Mouse (Mus musculus) kidney, embryonic 16.5 days (tissue): Measurements from ENCODE around the gene Metrnl. TPM values are rescaled to one million over a fixed set of nuclear protein-coding genes. Genes with fewer than 3 reads are reported as not detected.

Experiments
- ATAC-seq: fragments of 200-750 bp; cut with Nextera tagmentation; 2 replicates; pipeline ENCODE4 v1.8.0; 2017; ENCODE audit warnings: moderate TSS enrichment; ENCODE audit not compliant: low FRiP score, low TSS enrichment
- H3K27ac ChIP-seq: fragments of 300-500 bp; sonication (generic); 2 replicates; pipeline ENCODE4 v1.5.1; 2014; ENCODE audit warnings: low read length
- H3K27me3 ChIP-seq: fragments of 300-500 bp; sonication (generic); 2 replicates; pipeline ENCODE4 v1.6.1; 2014; ENCODE audit warnings: low read length, control low read depth, mixed read lengths; ENCODE audit not compliant: insufficient read depth
- H3K36me3 ChIP-seq: fragments of 300-500 bp; sonication (generic); 2 replicates; pipeline ENCODE4 v1.6.1; 2014; ENCODE audit warnings: low read length, control low read depth, mixed read lengths; ENCODE audit not compliant: insufficient read depth
- H3K4me1 ChIP-seq: fragments of 300-500 bp; sonication (generic); 2 replicates; pipeline ENCODE4 v1.6.1; 2014; ENCODE audit warnings: low read length, control low read depth, mixed read lengths; ENCODE audit not compliant: insufficient read depth
- H3K4me2 ChIP-seq: fragments of 300-500 bp; sonication (generic); replicated peaks from 2 replicates; pipeline ENCODE4 v1.6.1; 2014; ENCODE audit warnings: low read depth, low read length
- H3K4me3 ChIP-seq: fragments of 300-500 bp; sonication (generic); 2 replicates; pipeline ENCODE4 v1.5.1; 2014; ENCODE audit warnings: mild to moderate bottlenecking, low read length
- H3K9ac ChIP-seq: fragments of 300-500 bp; sonication (generic); replicated peaks from 2 replicates; pipeline ENCODE4 v1.6.1; 2014; ENCODE audit warnings: low read length
- H3K9me3 ChIP-seq: fragments of 300-500 bp; sonication (generic); 2 replicates; pipeline ENCODE4 v1.6.1; 2016; ENCODE audit warnings: low read length, control low read depth
- WGBS: fragments of 180-500 bp; shearing (Covaris S2); extraction: QIAGEN DNeasy Blood & Tissue Kit; methylation state at CpG from one replicate; pipeline ENCODE4 v1.1.7; 2014; 5-methylcytosine and 5-hydroxymethylcytosine counted together
- polyA plus RNA-seq: library from polyadenylated mRNA; unstranded; fragments of >200 nt; fragmentation: Nextera tagmentation; extraction: Ambion mirVana; gene quantifications from 2 replicates; pipeline ENCODE4 v1.2.1, GENCODE M21; 2015

Gene Metrnl
- polyA plus RNA-seq, 1 experiment from 2014 or later = 31.3 TPM

DNA sequence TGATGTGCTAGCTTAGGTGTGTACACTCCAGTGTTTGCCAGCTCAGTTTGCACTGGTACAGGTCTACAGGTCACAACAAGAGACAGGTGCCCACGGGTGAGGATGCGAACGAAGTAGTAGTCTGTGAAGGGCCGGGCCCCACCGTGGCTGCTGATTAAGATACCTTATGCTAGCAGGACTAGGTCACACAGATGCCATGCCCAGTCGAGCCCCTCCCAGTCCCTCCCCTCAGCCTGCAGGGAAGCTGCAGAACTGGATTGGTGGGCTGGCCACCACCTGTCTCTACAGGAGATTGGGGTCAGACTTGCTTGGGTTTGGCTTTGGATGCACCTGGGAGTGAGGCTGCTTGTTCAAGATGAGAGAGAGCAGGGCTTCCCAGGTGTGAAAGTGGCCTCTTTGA is 16.4 kb downstream of the Metrnl start:
- 54% methylated on average over 6 of the region's 6 CpGs for WGBS
- ATAC-seq = peak; percentile 57; the same call in 1 of the 2 replicates

DNA sequence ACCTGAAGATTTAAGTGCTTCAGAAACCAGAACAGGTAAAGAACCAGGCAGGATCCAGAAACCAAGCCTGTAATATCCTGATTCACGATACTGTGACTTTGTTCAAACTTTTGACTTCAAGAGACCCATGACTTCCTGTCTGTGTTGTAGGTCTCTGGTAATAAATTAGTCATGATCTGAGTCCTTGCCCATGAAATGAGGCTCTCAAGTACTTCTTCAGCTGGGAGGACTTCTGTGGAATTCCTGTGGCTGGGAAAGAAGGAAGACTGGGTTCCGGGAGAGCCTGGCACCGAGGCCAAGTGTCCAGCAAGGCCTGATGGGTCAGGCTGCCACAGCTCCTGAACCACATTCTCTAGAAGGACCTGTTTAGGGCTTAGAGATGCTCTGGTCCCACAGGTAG is 19.4 kb downstream of the Metrnl start:
- H3K27me3 ChIP-seq = no peaks in the 10 kb centered on the region
- no peaks in the 10 kb centered on the region for H3K9me3 ChIP-seq
- H3K4me3 ChIP-seq = no peak overlapping the region
- peaks cover 4% of the 10 kb centered on the region; the same call in 1 of the 2 replicates for H3K36me3 ChIP-seq
- no peak overlapping the region for H3K9ac ChIP-seq
- WGBS = 73% methylated on average over 3 of the region's 3 CpGs
- no peaks in the 10 kb centered on the region for H3K4me1 ChIP-seq
- no peak for ATAC-seq
- no peak overlapping the region for H3K4me2 ChIP-seq
- H3K27ac ChIP-seq = no peak overlapping the region

More for the DNA sequence above, 16.4 kb downstream of the Metrnl start:
- Histone ChIP-seq H3K27ac (no peak overlapping the region), H3K4me1 (no peaks in the 10 kb centered on the region), H3K36me3 (peaks cover 7% of the 10 kb centered on the region; the same call in 1 of the 2 replicates), H3K4me3 (no peak overlapping the region), H3K4me2 (no peak overlapping the region), H3K27me3 (no peaks in the 10 kb centered on the region), H3K9me3 (no peaks in the 10 kb centered on the region), H3K9ac (no peak overlapping the region)

DNA sequence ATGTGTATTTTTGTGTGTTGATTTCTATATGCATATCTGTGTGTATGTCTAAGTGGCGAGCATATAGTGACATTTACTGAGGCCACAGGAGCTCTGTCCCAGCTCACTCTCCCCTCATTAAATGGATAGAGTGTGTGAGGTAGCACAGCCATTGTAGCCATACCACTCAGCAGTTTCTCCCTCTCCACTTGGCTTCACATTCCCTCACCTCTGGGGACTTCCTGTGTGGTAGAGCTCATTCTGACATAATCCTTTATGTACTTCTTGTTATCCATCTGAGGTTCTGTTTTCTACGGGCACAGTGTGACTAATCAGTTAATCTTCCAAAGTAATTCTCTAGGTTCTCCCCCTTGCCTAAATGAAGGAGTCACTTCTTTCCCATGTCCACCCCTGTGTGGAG is 21.1 kb downstream of the Metrnl start:
- Histone ChIP-seq H3K27me3 (no peaks in the 10 kb centered on the region), H3K27ac (no peak overlapping the region), H3K36me3 (no peaks in the 10 kb centered on the region), H3K4me1 (no peaks in the 10 kb centered on the region), H3K9me3 (no peaks in the 10 kb centered on the region), H3K4me3 (no peak overlapping the region), H3K9ac (no peak overlapping the region), H3K4me2 (no peak overlapping the region)
- 81% methylated on average over 2 of the region's 2 CpGs for WGBS
- ATAC-seq = no peak

GRCm38 (mm10) chr11:121726625-121727024 is 25.3 kb downstream of the Metrnl start:
- Histone ChIP-seq H3K9me3 (no peaks in the 10 kb centered on the region), H3K4me3 (no peak overlapping the region), H3K4me2 (no peak overlapping the region), H3K27ac (no peak overlapping the region), H3K4me1 (no peaks in the 10 kb centered on the region), H3K27me3 (no peaks in the 10 kb centered on the region), H3K36me3 (no peaks in the 10 kb centered on the region), H3K9ac (no peak overlapping the region)
- WGBS = 78% methylated on average over 2 of the region's 2 CpGs
- no peak for ATAC-seq

DNA sequence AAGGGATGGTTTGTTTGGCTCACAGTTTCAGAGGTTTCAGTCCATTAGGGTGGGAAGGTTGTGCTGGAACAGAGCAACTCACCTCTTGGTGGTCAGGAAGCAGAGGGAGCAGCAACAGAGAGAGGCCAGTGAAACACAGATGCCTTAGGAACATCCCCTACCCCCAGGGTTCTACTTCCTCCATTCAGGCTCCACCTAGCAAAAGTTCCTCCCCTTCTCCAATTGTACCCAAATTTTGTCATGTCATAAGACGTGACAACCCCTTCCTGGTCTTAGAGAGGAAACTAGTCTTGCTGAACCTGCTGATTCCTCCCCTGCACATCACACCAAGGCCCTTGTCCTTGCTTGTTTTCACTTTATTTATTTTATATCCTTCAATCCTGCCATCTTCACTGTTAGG is 32.8 kb downstream of the Metrnl start:
- no peaks in the 10 kb centered on the region for H3K9me3 ChIP-seq
- 74% methylated on average over 1 of the region's 1 CpGs for WGBS
- no peaks in the 10 kb centered on the region for H3K27me3 ChIP-seq
- no peak overlapping the region for H3K4me3 ChIP-seq
- no peak for ATAC-seq
- no peaks in the 10 kb centered on the region for H3K36me3 ChIP-seq
- H3K9ac ChIP-seq = no peak overlapping the region
- no peaks in the 10 kb centered on the region for H3K4me1 ChIP-seq
- no peak overlapping the region for H3K4me2 ChIP-seq
- no peak overlapping the region for H3K27ac ChIP-seq

- no peaks in the 10 kb centered on the region for H3K9me3 ChIP-seq
- no peaks in the 10 kb centered on the region for H3K4me1 ChIP-seq
- ATAC-seq = no peak; the same call in 1 of the 2 replicates
- no peak overlapping the region for H3K27ac ChIP-seq
- H3K27me3 ChIP-seq = no peaks in the 10 kb centered on the region
- no peak overlapping the region for H3K4me2 ChIP-seq
- 12% methylated on average over 1 of the region's 1 CpGs for WGBS
- H3K4me3 ChIP-seq = no peak overlapping the region
- H3K9ac ChIP-seq = no peak overlapping the region
- H3K36me3 ChIP-seq = no peaks in the 10 kb centered on the region
Measured at GRCm38 (mm10) chr11:121734892-121735291, 33.5 kb downstream of the Metrnl start.

GRCm38 (mm10) chr11:121738616-121739015 is 37.3 kb downstream of the Metrnl start:
- 55% methylated on average over 3 of the region's 3 CpGs for WGBS
- Histone ChIP-seq H3K36me3 (no peaks in the 10 kb centered on the region), H3K4me2 (no peak overlapping the region), H3K9ac (no peak overlapping the region), H3K4me3 (no peak overlapping the region), H3K4me1 (no peaks in the 10 kb centered on the region), H3K27ac (no peak overlapping the region), H3K27me3 (no peaks in the 10 kb centered on the region), H3K9me3 (no peaks in the 10 kb centered on the region)
- ATAC-seq = no peak

DNA sequence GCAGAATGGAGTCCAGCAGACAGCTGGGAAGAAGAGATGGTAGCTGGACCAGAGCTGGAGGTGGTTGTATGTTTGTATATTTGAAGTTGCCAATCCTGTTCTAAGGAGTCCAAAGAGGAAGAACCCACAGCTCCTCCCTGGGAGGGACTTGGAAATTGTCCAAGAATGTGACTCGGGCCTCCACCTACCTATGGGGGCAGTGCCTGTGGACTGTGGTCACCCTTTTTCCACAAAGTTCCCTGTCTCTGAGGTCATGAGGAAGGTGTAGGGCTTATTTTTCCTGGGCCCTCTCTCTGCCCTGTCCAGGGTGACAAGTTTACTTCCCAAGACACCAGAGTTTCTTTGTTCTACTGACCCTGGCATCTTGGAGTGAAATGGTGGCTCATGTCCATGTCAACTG is 39.6 kb downstream of the Metrnl start:
- H3K27me3 ChIP-seq = no peaks in the 10 kb centered on the region
- no peak overlapping the region for H3K4me2 ChIP-seq
- no peak overlapping the region for H3K9ac ChIP-seq
- no peaks in the 10 kb centered on the region for H3K9me3 ChIP-seq
- ATAC-seq = no peak
- no peaks in the 10 kb centered on the region for H3K4me1 ChIP-seq
- 44% methylated on average over 1 of the region's 1 CpGs for WGBS
- no peak overlapping the region for H3K4me3 ChIP-seq
- no peak overlapping the region for H3K27ac ChIP-seq
- no peaks in the 10 kb centered on the region for H3K36me3 ChIP-seq

DNA sequence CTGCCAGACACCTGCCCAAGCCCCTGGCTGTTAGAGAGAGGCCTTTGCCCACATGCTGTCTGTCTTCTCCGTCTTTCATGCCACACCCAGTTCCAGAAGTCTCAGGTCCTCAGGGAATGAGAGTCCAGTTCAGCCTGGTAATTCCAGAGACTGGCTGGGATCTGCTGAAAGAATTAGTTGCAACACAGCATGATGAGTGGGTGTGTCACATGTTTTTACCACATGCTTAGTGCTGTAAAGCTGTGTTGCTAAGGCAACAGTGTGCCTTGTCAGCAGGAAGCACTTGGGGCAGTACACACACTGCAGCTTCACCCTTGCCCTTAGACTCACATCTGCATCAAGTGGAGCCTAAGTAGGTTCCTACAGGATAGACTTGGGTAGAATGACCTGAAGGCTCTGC is 40.1 kb downstream of the Metrnl start:
- 73% methylated on average over 1 of the region's 1 CpGs for WGBS
- no peak overlapping the region for H3K9ac ChIP-seq
- H3K4me2 ChIP-seq = no peak overlapping the region
- H3K4me1 ChIP-seq = no peaks in the 10 kb centered on the region
- H3K36me3 ChIP-seq = no peaks in the 10 kb centered on the region
- H3K27me3 ChIP-seq = no peaks in the 10 kb centered on the region
- ATAC-seq = peak; percentile 19; the same call in 1 of the 2 replicates
- H3K27ac ChIP-seq = no peak overlapping the region
- H3K9me3 ChIP-seq = no peaks in the 10 kb centered on the region
- H3K4me3 ChIP-seq = no peak overlapping the region

GRCm38 (mm10) chr11:121743113-121743512 is 41.8 kb downstream of the Metrnl start:
- Histone ChIP-seq H3K9me3 (no peaks in the 10 kb centered on the region), H3K4me3 (no peak overlapping the region), H3K4me2 (no peak overlapping the region), H3K9ac (no peak overlapping the region), H3K27ac (no peak overlapping the region), H3K27me3 (no peaks in the 10 kb centered on the region), H3K36me3 (no peaks in the 10 kb centered on the region), H3K4me1 (no peaks in the 10 kb centered on the region)
- 79% methylated on average over 1 of the region's 1 CpGs for WGBS
- no peak for ATAC-seq
